Mouse (Mus musculus): Measurements from ENCODE around the gene Hunk. TPM values are rescaled to one million over a fixed set of nuclear protein-coding genes. Genes with fewer than 3 reads are reported as not detected.

The Hunk gene
- total and polyA plus RNA-seq, 2 experiments, result 0.50 to 0.74 TPM

DNA sequence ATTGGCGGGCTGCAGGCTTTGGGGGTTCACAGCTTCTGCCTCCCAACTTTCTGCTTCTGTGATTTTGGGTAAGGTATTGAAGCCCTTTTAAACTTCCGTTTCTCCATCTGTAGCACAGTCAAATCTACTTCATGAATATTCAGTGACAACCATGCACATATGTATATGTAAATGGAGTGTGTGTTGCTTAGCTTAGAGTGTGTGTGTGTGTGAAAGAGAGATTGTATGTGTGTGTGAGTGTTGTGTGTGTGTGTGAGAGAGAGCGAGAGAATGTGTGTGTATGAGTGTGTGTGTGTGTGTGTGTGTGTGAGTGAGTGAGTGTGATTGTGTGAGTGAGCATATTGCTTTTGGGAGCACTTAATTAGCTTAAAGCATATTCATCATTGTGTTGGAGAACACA, 19.4 kb downstream of the Hunk start:
- H3K9ac ChIP-seq (ENCODE audit: low read depth, low read length), result no peak overlapping the region
- H3K27ac ChIP-seq (replicated peaks; ENCODE audit: insufficient read depth, low read depth, low read length), result no peak overlapping the region
- DNase-seq (ENCODE audit: extremely low read depth, low read depth, low spot score), result no peak
- no peaks in the 10 kb centered on the region for H3K27me3 ChIP-seq (ENCODE audit: control insufficient read depth, insufficient read depth, low read length)
- TF ChIP-seq CTCF (IDR thresholded peaks at IDR 0.05; ENCODE audit: low read depth, low read length) (no peak), POLR2A (IDR thresholded peaks at IDR 0.05; ENCODE audit: extremely low read depth, insufficient read depth, low read length) (no peak)
- no peaks in the 10 kb centered on the region for H3K36me3 ChIP-seq (ENCODE audit: control insufficient read depth, insufficient read depth, low read length)
- peaks cover 2% of the 10 kb centered on the region; the same call in 1 of the 2 replicates for H3K4me1 ChIP-seq (ENCODE audit: control insufficient read depth, insufficient read depth, low read length)
- no peak overlapping the region for H3K4me3 ChIP-seq (ENCODE audit: insufficient read depth, low read depth, low read length)
- H3K79me2 ChIP-seq (ENCODE audit: control insufficient read depth, insufficient read depth, low read length), result no peaks in the 10 kb centered on the region
- 95% methylated on average over 3 of the region's 3 CpGs for WGBS

DNA sequence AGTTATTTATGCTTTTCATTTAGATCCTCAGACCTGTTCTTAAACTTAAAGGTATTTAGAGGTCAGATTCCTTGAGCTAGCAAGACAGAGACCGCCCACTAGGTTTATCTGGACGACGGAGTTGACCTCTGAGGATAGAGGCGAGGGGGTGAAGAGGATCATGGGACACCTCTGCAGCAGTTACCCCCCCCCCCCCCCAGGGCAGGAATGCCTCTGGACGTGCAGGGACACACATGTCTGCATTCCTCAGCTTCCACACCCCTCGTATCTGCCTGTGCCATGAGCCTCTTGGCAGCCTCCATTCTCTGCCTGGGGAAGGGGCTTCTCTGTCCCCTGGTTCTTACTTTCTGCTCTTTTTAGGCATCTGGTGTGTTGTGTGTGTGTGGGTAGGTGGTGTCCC, 19.8 kb downstream of the Hunk start:
- no peak overlapping the region for H3K27ac ChIP-seq (replicated peaks; ENCODE audit: insufficient read depth, low read depth, low read length)
- no peaks in the 10 kb centered on the region for H3K27me3 ChIP-seq (ENCODE audit: control insufficient read depth, insufficient read depth, low read length)
- 84% methylated on average over 6 of the region's 6 CpGs for WGBS
- no peaks in the 10 kb centered on the region for H3K36me3 ChIP-seq (ENCODE audit: control insufficient read depth, insufficient read depth, low read length)
- TF ChIP-seq CTCF (IDR thresholded peaks at IDR 0.05; ENCODE audit: low read depth, low read length) (no peak), POLR2A (IDR thresholded peaks at IDR 0.05; ENCODE audit: extremely low read depth, insufficient read depth, low read length) (no peak)
- no peak overlapping the region for H3K4me3 ChIP-seq (ENCODE audit: insufficient read depth, low read depth, low read length)
- no peaks in the 10 kb centered on the region for H3K79me2 ChIP-seq (ENCODE audit: control insufficient read depth, insufficient read depth, low read length)
- DNase-seq (ENCODE audit: extremely low read depth, low read depth, low spot score), result no peak
- no peak overlapping the region for H3K9ac ChIP-seq (ENCODE audit: low read depth, low read length)
- H3K4me1 ChIP-seq (ENCODE audit: control insufficient read depth, insufficient read depth, low read length), result peaks cover 2% of the 10 kb centered on the region; the same call in 1 of the 2 replicates

DNA sequence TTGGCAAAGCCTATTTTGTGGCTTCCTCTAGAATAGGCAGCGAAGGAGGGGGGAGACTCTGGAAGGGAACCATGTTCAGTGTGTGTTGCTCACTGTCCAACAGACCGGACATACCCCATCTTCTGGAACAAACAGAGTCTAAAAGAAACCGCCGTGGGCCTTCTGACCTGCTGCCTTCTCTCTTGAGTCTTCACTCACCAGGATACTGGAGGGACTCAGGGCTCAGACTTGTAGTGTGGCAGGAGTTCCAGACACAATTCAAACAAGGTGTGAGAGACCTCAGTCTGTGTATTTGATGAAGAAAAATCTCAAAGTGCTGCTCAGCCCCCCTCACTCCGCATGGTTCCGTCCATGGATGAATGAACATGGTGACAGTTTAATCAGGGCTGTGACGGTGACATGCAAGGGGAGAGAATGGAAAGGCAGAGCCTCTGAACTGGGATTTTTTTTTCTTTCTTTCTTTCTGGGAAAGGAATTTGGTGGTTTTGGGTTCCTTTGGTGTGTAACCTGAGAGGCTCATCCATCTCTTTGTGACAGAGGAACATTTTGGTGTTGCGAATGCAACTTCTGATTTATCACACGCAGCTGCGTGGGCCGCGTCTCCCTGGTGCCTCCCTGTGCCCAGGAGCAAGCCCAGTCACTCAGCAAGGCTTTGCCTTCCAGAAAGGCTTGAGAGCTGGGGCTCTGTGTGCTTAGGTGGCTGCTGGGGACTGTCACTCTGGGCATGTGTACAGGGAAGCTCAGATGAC, 21.9 kb downstream of the Hunk start:
- H3K27ac ChIP-seq (replicated peaks; ENCODE audit: insufficient read depth, low read depth, low read length), result no peak overlapping the region
- no peak overlapping the region for H3K9ac ChIP-seq (ENCODE audit: low read depth, low read length)
- H3K4me1 ChIP-seq (ENCODE audit: control insufficient read depth, insufficient read depth, low read length), result peaks cover 4% of the 10 kb centered on the region
- WGBS, result 89% methylated on average over 12 of the region's 12 CpGs
- no peaks in the 10 kb centered on the region for H3K79me2 ChIP-seq (ENCODE audit: control insufficient read depth, insufficient read depth, low read length)
- TF ChIP-seq POLR2A (IDR thresholded peaks at IDR 0.05; ENCODE audit: extremely low read depth, insufficient read depth, low read length) (no peak), CTCF (IDR thresholded peaks at IDR 0.05; ENCODE audit: low read depth, low read length) (no peak)
- no peak for DNase-seq (ENCODE audit: extremely low read depth, low read depth, low spot score)
- no peak overlapping the region for H3K4me3 ChIP-seq (ENCODE audit: insufficient read depth, low read depth, low read length)
- no peaks in the 10 kb centered on the region for H3K27me3 ChIP-seq (ENCODE audit: control insufficient read depth, insufficient read depth, low read length)
- no peaks in the 10 kb centered on the region for H3K36me3 ChIP-seq (ENCODE audit: control insufficient read depth, insufficient read depth, low read length)

DNA sequence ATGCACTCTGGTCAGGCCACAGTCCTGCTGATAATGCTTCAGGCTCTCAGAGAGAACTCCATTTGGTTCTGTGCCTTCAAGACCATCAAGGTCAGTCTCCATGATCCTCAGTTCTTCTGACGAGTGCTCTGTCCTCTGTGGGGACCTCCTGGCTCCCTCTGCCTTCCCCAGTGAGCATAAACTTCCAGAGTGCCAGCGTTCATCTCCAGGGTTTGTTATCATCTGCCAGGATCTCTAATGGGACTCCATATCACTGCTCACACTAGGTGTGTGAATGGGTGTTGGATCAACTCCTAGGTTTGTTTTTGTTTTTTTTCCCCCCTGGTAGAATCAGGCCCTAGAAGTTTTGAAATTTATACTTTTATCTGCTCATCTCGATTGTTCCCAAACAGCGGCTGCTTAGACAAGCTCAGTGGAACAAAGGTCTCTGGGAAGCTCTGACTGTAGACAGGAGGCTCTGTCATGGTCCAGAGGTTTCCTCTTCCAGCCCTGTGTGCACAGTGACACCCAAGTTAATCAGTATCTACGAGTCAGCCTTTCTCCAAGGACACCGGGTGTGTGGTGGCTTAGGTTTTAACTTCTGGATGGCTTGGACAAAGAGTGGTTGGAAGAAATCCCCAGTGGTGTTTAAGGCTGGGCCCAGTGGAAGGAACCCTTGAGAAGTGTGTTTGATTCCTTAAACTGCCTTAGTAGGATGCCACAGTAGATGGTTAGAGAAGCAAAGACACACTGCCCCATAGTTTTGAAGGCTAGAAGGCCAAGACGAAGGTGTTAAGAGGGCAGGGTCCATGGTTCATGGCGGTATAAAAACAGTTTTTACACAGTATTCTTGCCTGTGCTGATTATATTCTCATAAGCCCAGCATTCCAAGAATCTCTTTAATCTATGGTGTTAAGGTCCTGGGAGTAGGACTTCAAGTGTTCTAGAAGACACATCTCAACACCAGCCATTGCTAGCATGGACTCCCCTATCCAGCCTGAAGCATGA, 26.6 kb downstream of the Hunk start:
- peaks cover 4% of the 10 kb centered on the region for H3K4me1 ChIP-seq (ENCODE audit: control insufficient read depth, insufficient read depth, low read length)
- H3K4me3 ChIP-seq (ENCODE audit: insufficient read depth, low read depth, low read length), result no peak overlapping the region
- H3K36me3 ChIP-seq (ENCODE audit: control insufficient read depth, insufficient read depth, low read length), result no peaks in the 10 kb centered on the region
- 24% methylated on average over 8 of the region's 8 CpGs for WGBS
- H3K27ac ChIP-seq (replicated peaks; ENCODE audit: insufficient read depth, low read depth, low read length), result peak overlapping the region; percentile 87
- H3K27me3 ChIP-seq (ENCODE audit: control insufficient read depth, insufficient read depth, low read length), result no peaks in the 10 kb centered on the region
- H3K79me2 ChIP-seq (ENCODE audit: control insufficient read depth, insufficient read depth, low read length), result no peaks in the 10 kb centered on the region
- TF ChIP-seq POLR2A (IDR thresholded peaks at IDR 0.05; ENCODE audit: extremely low read depth, insufficient read depth, low read length), result no peak
- TF ChIP-seq CTCF (IDR thresholded peaks at IDR 0.05; ENCODE audit: low read depth, low read length), result peak; percentile 12; the same call in 1 of the 2 replicates
- no peak overlapping the region for H3K9ac ChIP-seq (ENCODE audit: low read depth, low read length)
- peak; percentile 97 for DNase-seq (ENCODE audit: extremely low read depth, low read depth, low spot score)

DNA sequence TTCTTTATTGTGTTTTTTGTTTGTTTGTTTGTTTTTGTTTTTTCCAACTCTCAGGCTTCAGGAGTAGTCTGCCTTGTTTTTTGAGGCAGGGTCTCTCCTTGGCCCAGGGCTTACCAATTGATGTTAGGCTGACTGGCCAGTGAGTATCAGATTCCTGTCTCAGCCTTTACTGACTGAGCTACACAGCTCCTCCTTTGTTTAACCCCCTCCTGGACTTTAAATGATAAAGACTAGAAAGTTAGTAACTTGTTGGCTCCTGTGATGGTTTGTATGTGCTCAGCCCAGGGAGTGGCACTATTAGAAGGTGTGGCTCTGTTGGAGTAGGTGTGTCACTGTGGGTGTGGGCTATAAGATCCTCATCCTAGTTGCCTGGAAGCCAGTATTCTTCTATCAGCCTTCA, 30.8 kb downstream of the Hunk start:
- TF ChIP-seq POLR2A (IDR thresholded peaks at IDR 0.05; ENCODE audit: extremely low read depth, insufficient read depth, low read length) (no peak), CTCF (IDR thresholded peaks at IDR 0.05; ENCODE audit: low read depth, low read length) (no peak)
- Histone ChIP-seq H3K27ac (replicated peaks; ENCODE audit: insufficient read depth, low read depth, low read length) (no peak overlapping the region), H3K79me2 (ENCODE audit: control insufficient read depth, insufficient read depth, low read length) (no peaks in the 10 kb centered on the region), H3K4me1 (ENCODE audit: control insufficient read depth, insufficient read depth, low read length) (peaks cover 4% of the 10 kb centered on the region), H3K9ac (ENCODE audit: low read depth, low read length) (no peak overlapping the region), H3K4me3 (ENCODE audit: insufficient read depth, low read depth, low read length) (no peak overlapping the region), H3K27me3 (ENCODE audit: control insufficient read depth, insufficient read depth, low read length) (no peaks in the 10 kb centered on the region), H3K36me3 (ENCODE audit: control insufficient read depth, insufficient read depth, low read length) (no peaks in the 10 kb centered on the region)
- no peak for DNase-seq (ENCODE audit: extremely low read depth, low read depth, low spot score)

Measured in liver, adult 2 months (tissue).